Mouse (Mus musculus) kidney, embryonic 14.5 days (tissue): ENCODE measurements around the gene Rest. TPM values are rescaled to one million over a fixed set of nuclear protein-coding genes. Genes with fewer than 3 reads are reported as not detected.

Experiments used
- ATAC-seq: fragments of 200-750 bp; cut with Nextera tagmentation; 2 replicates; pipeline ENCODE4 v1.8.0; 2017; ENCODE audit warnings: moderate number of reproducible peaks, mild to moderate bottlenecking, moderate TSS enrichment, moderate library complexity; ENCODE audit not compliant: low FRiP score, low TSS enrichment
- H3K27ac ChIP-seq: fragments of 300-500 bp; sonication (generic); 2 replicates; pipeline ENCODE4 v1.5.1; 2014; ENCODE audit warnings: low read depth, mild to moderate bottlenecking, low read length, moderate library complexity, mixed read lengths
- H3K27me3 ChIP-seq: fragments of 300-500 bp; sonication (generic); 2 replicates; pipeline ENCODE4 v1.6.1; 2014; ENCODE audit warnings: mild to moderate bottlenecking, low read length; ENCODE audit not compliant: control insufficient read depth, insufficient read depth
- H3K36me3 ChIP-seq: fragments of 300-500 bp; sonication (generic); 2 replicates; pipeline ENCODE4 v1.6.1; 2014; ENCODE audit warnings: low read length, mixed read lengths; ENCODE audit not compliant: control insufficient read depth, insufficient read depth
- H3K4me1 ChIP-seq: fragments of 300-500 bp; sonication (generic); 2 replicates; pipeline ENCODE4 v1.6.1; 2014; ENCODE audit warnings: low read length, mixed read lengths; ENCODE audit not compliant: control insufficient read depth, insufficient read depth
- H3K4me2 ChIP-seq: fragments of 300-500 bp; sonication (generic); replicated peaks from 2 replicates; pipeline ENCODE4 v1.6.1; 2014; ENCODE audit warnings: low read depth, mild to moderate bottlenecking, low read length
- H3K4me3 ChIP-seq: fragments of 300-500 bp; sonication (generic); 2 replicates; pipeline ENCODE4 v1.5.1; 2014; ENCODE audit warnings: mild to moderate bottlenecking, low read length
- H3K9ac ChIP-seq: fragments of 300-500 bp; sonication (generic); 2 replicates; pipeline ENCODE4 v1.6.1; 2014; ENCODE audit warnings: low read depth, mild to moderate bottlenecking, low read length, moderate library complexity
- H3K9me3 ChIP-seq: fragments of 300-500 bp; sonication (generic); 2 replicates; pipeline ENCODE4 v1.6.1; 2016; ENCODE audit warnings: low read length; ENCODE audit not compliant: control insufficient read depth
- WGBS: fragments of 180-500 bp; shearing (Covaris S2); extraction: QIAGEN DNeasy Blood & Tissue Kit; methylation state at CpG from one replicate; pipeline ENCODE4 v1.1.7; 2014; 5-methylcytosine and 5-hydroxymethylcytosine counted together
- polyA plus RNA-seq: library from polyadenylated mRNA; unstranded; fragments of >200 nt; fragmentation: Nextera tagmentation; extraction: Ambion mirVana; gene quantifications from 2 replicates; pipeline ENCODE4 v1.2.1, GENCODE M21; 2014

The Rest gene
- polyA plus RNA-seq, 1 experiment from 2014 or later, result 54.2 TPM

DNA sequence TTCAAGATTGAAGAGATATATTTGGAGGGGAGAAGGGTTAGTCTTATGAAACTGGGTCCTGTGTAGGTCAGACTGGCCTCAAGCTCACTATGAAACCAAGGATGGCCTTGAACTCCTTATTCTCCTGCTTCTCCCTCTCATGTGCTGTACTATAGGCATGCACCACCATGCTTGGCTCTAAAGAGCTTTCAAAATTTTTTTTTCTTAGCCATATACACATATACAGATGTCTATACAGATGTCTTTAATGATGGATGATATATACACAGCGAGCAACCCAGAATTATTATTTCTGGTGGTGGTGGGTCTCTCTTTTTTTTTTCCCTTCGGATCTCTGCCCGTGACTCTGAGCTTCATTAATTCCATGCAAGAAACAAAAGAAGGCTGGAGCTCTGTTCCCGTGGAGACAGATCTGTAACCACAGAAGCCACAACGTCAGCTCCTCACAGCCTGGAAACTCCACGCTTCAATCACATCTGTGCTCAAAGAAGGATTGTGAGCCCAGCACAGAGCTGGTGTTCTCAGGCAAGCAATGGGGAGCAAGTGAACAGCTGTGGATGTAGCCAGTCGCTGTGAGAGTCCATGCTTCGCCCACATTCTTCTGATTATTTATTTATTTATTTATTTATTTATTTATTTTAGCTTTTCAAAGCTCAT lies 20.8 kb upstream of the Rest start:
- Histone ChIP-seq H3K27me3 (no peaks in the 10 kb centered on the region), H3K27ac (no peak overlapping the region), H3K9ac (no peak overlapping the region), H3K36me3 (no peaks in the 10 kb centered on the region), H3K4me3 (no peak overlapping the region), H3K9me3 (no peaks in the 10 kb centered on the region), H3K4me2 (no peak overlapping the region), H3K4me1 (peaks cover 7% of the 10 kb centered on the region; the same call in 1 of the 2 replicates)
- ATAC-seq, result 0 out of 2 replicates have a peak, but pooled peaks have one; percentile 34
- WGBS, result 64% methylated on average over 8 of the region's 8 CpGs

DNA sequence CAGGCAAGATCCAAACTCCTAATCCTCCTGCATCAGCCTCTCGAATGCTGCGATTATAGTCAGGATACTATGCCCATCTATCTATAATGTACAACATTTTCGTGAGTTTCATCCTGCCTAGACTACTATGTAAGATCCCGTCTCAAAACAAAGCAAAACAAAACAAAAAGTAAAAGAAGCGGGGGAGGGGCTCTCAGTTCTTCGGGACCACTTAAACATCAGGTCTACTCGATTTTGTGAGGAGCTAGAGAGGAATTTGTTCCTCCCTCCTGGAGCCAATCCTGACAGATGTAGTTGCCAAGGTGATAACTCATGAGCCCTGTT lies 19.9 kb upstream of the Rest start:
- H3K4me3 ChIP-seq, result peak overlapping the region; percentile 30
- no peak overlapping the region for H3K9ac ChIP-seq
- H3K4me1 ChIP-seq, result peaks cover 7% of the 10 kb centered on the region; the same call in 1 of the 2 replicates
- no peaks in the 10 kb centered on the region for H3K9me3 ChIP-seq
- peak overlapping the region; percentile 45 for H3K4me2 ChIP-seq
- H3K27me3 ChIP-seq, result no peaks in the 10 kb centered on the region
- WGBS, result 35% methylated on average over 7 of the region's 7 CpGs
- H3K36me3 ChIP-seq, result no peaks in the 10 kb centered on the region
- H3K27ac ChIP-seq, result peak overlapping the region; percentile 30; the same call in 1 of the 2 replicates
- no peak for ATAC-seq

- WGBS, result 26% methylated on average over 26 of the region's 26 CpGs
- no peak overlapping the region for H3K9ac ChIP-seq
Observed at GRCm38 (mm10) chr5:77245787-77246671, 19.3 kb upstream of the Rest start.

DNA sequence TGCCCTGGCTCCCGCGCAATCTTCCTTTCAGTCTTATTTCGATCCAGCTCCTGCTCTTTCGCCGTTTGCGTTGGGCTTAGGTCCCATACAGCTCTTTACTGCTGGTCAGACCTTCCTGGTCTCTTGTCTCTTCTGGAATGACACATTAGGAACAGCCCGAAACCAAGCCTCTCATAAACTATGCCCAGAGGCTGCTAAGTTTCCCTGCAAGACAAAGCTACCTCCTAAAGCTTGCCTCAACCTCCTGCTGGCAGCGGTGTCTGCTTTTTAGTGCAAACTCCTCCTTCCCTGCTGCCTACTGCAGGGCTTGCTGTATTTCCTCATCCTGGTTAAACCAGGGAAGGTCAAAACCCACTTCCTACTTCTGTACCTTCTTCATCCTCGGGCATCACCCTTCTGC lies 15.2 kb upstream of the Rest start:
- no peak for ATAC-seq
- no peaks in the 10 kb centered on the region for H3K36me3 ChIP-seq
- no peak overlapping the region for H3K27ac ChIP-seq
- 66% methylated on average over 9 of the region's 9 CpGs for WGBS
- H3K4me3 ChIP-seq, result no peak overlapping the region
- H3K4me2 ChIP-seq, result no peak overlapping the region
- H3K4me1 ChIP-seq, result peaks cover 7% of the 10 kb centered on the region; the same call in 1 of the 2 replicates
- no peaks in the 10 kb centered on the region for H3K9me3 ChIP-seq
- no peak overlapping the region for H3K9ac ChIP-seq
- H3K27me3 ChIP-seq, result no peaks in the 10 kb centered on the region

More at GRCm38 (mm10) chr5:77245787-77246671, 19.3 kb upstream of the Rest start:
- Histone ChIP-seq H3K4me3 (peak overlapping the region; percentile 30), H3K4me2 (peak overlapping the region; percentile 45), H3K9me3 (no peaks in the 10 kb centered on the region), H3K36me3 (no peaks in the 10 kb centered on the region), H3K27me3 (no peaks in the 10 kb centered on the region), H3K4me1 (peaks cover 7% of the 10 kb centered on the region; the same call in 1 of the 2 replicates), H3K27ac (peak overlapping the region; percentile 30; the same call in 1 of the 2 replicates)
- peak; percentile 84 for ATAC-seq

GRCm38 (mm10) chr5:77251656-77252055 lies 13.6 kb upstream of the Rest start:
- no peak overlapping the region for H3K4me3 ChIP-seq
- ATAC-seq, result no peak
- WGBS, result 34% methylated on average over 5 of the region's 5 CpGs
- H3K27me3 ChIP-seq, result no peaks in the 10 kb centered on the region
- no peaks in the 10 kb centered on the region for H3K4me1 ChIP-seq
- no peak overlapping the region for H3K9ac ChIP-seq
- H3K4me2 ChIP-seq, result no peak overlapping the region
- H3K9me3 ChIP-seq, result no peaks in the 10 kb centered on the region
- H3K36me3 ChIP-seq, result no peaks in the 10 kb centered on the region
- no peak overlapping the region for H3K27ac ChIP-seq

- Histone ChIP-seq H3K9me3 (no peaks in the 10 kb centered on the region), H3K27me3 (no peaks in the 10 kb centered on the region), H3K4me3 (no peak overlapping the region), H3K4me2 (no peak overlapping the region), H3K9ac (no peak overlapping the region), H3K4me1 (no peaks in the 10 kb centered on the region), H3K27ac (no peak overlapping the region), H3K36me3 (no peaks in the 10 kb centered on the region)
- WGBS, result 63% methylated on average over 8 of the region's 8 CpGs
- no peak for ATAC-seq
Observed at GRCm38 (mm10) chr5:77252115-77252827, 13.0 kb upstream of the Rest start.

DNA sequence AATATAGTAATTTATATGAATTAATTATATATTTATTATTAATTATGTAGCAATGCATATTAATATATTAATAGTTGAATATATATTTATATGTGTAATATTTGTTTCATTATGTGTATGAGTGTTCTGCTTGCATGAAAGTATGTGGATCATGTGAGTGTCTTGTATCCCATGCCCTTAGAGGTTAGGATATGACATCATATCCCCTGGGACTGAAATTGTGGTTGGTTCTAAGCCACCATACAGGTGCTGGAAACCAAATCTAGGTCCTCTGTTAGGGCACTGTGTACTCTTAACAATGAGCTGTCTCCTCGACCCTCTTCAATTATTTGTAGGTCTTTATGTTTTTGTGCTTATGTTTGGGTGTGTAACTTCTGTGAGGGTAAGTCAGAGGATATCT lies 12.1 kb upstream of the Rest start:
- no peak for ATAC-seq
- WGBS, result 80% methylated on average over 1 of the region's 1 CpGs
- H3K4me3 ChIP-seq, result no peak overlapping the region
- H3K9me3 ChIP-seq, result no peaks in the 10 kb centered on the region
- H3K27me3 ChIP-seq, result no peaks in the 10 kb centered on the region
- H3K4me2 ChIP-seq, result no peak overlapping the region
- no peaks in the 10 kb centered on the region for H3K4me1 ChIP-seq
- H3K36me3 ChIP-seq, result no peaks in the 10 kb centered on the region
- H3K27ac ChIP-seq, result no peak overlapping the region
- H3K9ac ChIP-seq, result no peak overlapping the region

DNA sequence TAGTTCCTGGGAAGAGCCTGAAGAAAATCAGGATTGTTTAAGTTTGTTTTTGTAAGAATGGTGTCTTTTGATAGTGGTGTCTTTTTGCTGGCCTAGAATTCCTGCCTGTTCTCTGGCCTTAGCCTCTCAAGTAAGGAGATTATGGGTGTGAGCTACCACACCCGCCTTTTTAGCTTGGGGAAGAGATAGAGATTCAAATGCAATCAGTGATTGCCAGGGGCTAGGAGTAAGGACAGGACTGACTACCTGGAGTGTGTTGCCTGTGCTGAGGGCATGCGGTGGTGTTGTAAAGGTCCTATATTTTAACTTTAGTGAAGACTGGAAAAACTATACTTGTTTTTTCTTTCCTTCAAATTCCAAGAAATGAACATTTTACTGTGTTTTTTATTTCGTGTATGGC lies 10.9 kb upstream of the Rest start:
- H3K4me3 ChIP-seq, result no peak overlapping the region
- no peak overlapping the region for H3K9ac ChIP-seq
- WGBS, result 81% methylated on average over 3 of the region's 3 CpGs
- no peaks in the 10 kb centered on the region for H3K4me1 ChIP-seq
- no peaks in the 10 kb centered on the region for H3K27me3 ChIP-seq
- no peaks in the 10 kb centered on the region for H3K36me3 ChIP-seq
- no peaks in the 10 kb centered on the region for H3K9me3 ChIP-seq
- no peak for ATAC-seq
- no peak overlapping the region for H3K4me2 ChIP-seq
- H3K27ac ChIP-seq, result no peak overlapping the region
